Mouse (Mus musculus): ENCODE measurements around the gene Cryl1.

GRCm38 (mm10) chr14:57346135-57346534 is 52.2 kb downstream of the Cryl1 start:
- no peak for TF ChIP-seq CTCF (IDR thresholded peaks at IDR 0.05; ENCODE audit: borderline replicate concordance, extremely low read depth, insufficient read depth, insufficient read length)
- TF ChIP-seq POLR2A (IDR thresholded peaks at IDR 0.05; ENCODE audit: borderline replicate concordance, extremely low read depth, insufficient read depth, insufficient read length, poor library complexity, severe bottlenecking): no peak
